Mouse (Mus musculus) neural tube, embryonic 13.5 days (tissue): ENCODE measurements around the gene Rgs9. TPM values are rescaled to one million over a fixed set of nuclear protein-coding genes. Genes with fewer than 3 reads are reported as not detected.

Experiments used
- ATAC-seq: fragments of 200-750 bp; cut with Nextera tagmentation; 2 replicates; pipeline ENCODE4 v1.8.0; 2017; ENCODE audit warnings: low read depth, mild to moderate bottlenecking, moderate TSS enrichment, moderate library complexity
- H3K27ac ChIP-seq: fragments of 300-500 bp; sonication (generic); replicated peaks from 2 replicates; pipeline ENCODE4 v1.5.1; 2015; ENCODE audit warnings: moderate library complexity, mild to moderate bottlenecking, inconsistent platforms
- H3K27me3 ChIP-seq: fragments of 300-500 bp; sonication (generic); 2 replicates; pipeline ENCODE4 v1.6.1; 2015; ENCODE audit warnings: mild to moderate bottlenecking, inconsistent platforms
- H3K36me3 ChIP-seq: fragments of 300-500 bp; sonication (generic); 2 replicates; pipeline ENCODE4 v1.6.1; 2015; ENCODE audit warnings: mild to moderate bottlenecking, inconsistent platforms
- H3K4me1 ChIP-seq: fragments of 300-500 bp; sonication (generic); replicated peaks from 2 replicates; pipeline ENCODE4 v1.6.1; 2015; ENCODE audit warnings: inconsistent platforms
- H3K4me2 ChIP-seq: fragments of 300-500 bp; sonication (generic); 2 replicates; pipeline ENCODE4 v1.6.1; 2015; ENCODE audit warnings: inconsistent platforms, mild to moderate bottlenecking, moderate library complexity
- H3K4me3 ChIP-seq: fragments of 300-500 bp; sonication (generic); 2 replicates; pipeline ENCODE4 v1.5.1; 2015; ENCODE audit warnings: mild to moderate bottlenecking, inconsistent platforms
- H3K9ac ChIP-seq: fragments of 300-500 bp; sonication (generic); 2 replicates; pipeline ENCODE4 v1.6.1; 2015; ENCODE audit warnings: moderate library complexity, mild to moderate bottlenecking, inconsistent platforms
- H3K9me3 ChIP-seq: fragments of 300-500 bp; sonication (generic); 2 replicates; pipeline ENCODE4 v1.6.1; 2016; ENCODE audit warnings: inconsistent platforms
- WGBS: fragments of 180-500 bp; shearing (Covaris S2); methylation state at CpG from one replicate; pipeline ENCODE4 v1.1.7; 2015; 5-methylcytosine and 5-hydroxymethylcytosine counted together
- polyA plus RNA-seq: library from polyadenylated mRNA; unstranded; fragments of >200 nt; fragmentation: Nextera tagmentation; extraction: Ambion mirVana; gene quantifications from 2 replicates; pipeline ENCODE4 v1.2.1, GENCODE M21; 2015

Gene Rgs9
- polyA plus RNA-seq, 1 experiment from 2014 or later: 4.4 TPM

DNA sequence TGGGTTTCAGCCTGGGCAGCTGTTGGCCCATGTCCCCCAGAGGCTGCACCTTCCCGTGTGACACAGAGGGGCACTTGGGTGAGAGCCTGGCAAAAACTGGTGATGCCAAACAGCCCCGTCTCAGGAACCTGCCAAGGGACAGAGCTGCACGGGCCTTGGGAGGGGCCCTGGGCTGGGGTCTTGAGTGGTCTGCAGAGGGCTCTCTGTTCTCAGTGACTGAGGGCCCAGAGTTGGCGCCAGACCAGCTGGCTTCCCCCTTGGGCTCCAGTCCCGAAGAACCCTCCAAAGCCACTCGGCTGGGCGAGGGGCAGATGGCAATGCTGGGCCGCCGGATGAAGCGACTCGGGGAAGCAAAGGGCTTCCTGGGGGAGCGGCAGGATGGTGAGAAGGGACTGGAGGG, 70.8 kb downstream of the Rgs9 start:
- no peak; the same call in 1 of the 2 replicates for ATAC-seq

DNA sequence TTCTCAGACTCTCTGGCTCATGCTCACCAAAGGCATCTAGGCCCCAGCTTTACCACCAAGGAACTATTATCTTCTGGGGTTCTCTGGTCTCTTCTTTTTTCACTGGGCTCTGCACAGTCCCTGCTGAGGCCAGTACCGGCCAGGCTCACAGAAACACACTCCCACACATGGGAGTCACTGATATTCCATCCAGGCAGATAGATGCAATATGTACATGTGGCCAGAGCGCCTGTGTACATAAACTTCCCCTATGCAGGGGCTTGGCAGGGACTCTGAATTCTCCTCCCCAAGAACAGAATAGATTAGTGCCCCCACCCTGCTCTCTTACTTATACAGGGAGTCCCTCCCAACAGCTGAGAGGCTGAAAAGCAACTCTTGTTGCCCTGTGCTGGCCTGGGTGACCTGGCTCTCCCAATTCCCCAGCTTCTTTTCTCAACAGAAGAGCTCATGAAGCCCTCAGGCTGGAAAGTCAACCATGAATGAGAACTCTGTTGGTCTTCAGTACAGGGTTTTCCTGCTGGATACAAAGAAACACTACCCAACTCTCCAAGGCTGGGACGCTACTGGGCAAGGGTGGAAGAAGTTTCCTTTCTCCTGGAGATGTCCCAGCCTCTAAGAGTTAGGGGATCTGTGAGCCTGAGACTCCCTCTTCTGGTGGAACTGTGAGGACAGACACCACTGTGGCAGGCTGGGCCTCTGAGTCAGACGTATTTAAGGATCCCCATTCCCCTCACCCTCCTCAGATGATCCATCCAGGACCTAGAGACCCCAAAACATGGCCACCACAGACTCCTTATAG, 76.5 kb downstream of the Rgs9 start:
- Histone ChIP-seq H3K9ac (no peak overlapping the region), H3K27ac (no peak overlapping the region), H3K4me3 (no peak overlapping the region), H3K4me2 (no peak overlapping the region), H3K4me1 (peaks cover 14% of the 10 kb centered on the region), H3K36me3 (no peaks in the 10 kb centered on the region), H3K27me3 (no peaks in the 10 kb centered on the region), H3K9me3 (no peaks in the 10 kb centered on the region)
- peak; percentile 43; the same call in 1 of the 2 replicates for ATAC-seq
- WGBS: 43% methylated on average over 4 of the region's 4 CpGs

More for the DNA sequence above, 70.8 kb downstream of the Rgs9 start:
- no peaks in the 10 kb centered on the region for H3K9me3 ChIP-seq
- no peak overlapping the region for H3K9ac ChIP-seq
- no peaks in the 10 kb centered on the region for H3K27me3 ChIP-seq
- 88% methylated on average over 12 of the region's 12 CpGs for WGBS
- no peak overlapping the region for H3K4me2 ChIP-seq
- no peak overlapping the region for H3K27ac ChIP-seq
- H3K4me3 ChIP-seq: no peak overlapping the region
- H3K36me3 ChIP-seq: no peaks in the 10 kb centered on the region
- H3K4me1 ChIP-seq: no peaks in the 10 kb centered on the region

DNA sequence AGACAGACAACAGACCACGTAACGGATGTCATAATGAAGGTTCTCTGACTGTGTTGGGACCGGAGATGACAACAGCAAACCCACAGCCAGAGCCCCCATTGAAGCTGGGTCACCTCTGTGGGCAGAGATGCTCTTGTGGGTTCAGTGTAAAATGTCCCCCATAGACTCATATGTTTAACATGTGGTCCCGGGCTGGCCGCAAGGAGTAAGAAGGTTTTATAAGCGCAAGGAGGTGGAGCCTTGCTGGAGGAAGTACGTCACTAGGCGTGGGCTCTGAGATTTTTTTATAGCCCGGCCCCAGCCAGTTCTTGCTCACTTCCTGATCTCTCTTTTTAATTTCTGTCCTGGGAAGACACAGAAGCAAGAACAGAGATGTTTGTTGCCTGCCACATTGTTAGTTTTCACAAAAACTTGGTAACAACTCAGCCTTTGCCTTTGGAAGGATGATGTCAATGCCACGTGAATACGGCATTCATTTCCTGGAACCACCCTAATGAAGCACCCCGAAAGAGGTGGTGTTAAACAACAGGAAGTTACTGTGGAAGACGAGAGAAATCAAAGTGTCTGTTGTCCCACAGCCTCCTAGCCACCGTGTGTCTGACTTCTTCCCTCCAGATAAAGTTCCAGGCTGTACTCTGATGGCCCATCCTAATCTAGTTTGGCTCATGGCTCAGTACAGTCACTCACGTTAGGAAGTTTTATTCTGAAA, 79.1 kb downstream of the Rgs9 start:
- H3K27ac ChIP-seq: peak overlapping the region; percentile 23; the same call in 1 of the 2 replicates
- H3K9ac ChIP-seq: no peak overlapping the region
- no peaks in the 10 kb centered on the region for H3K36me3 ChIP-seq
- H3K4me3 ChIP-seq: no peak overlapping the region
- peak; percentile 24; the same call in 1 of the 2 replicates for ATAC-seq
- no peaks in the 10 kb centered on the region for H3K9me3 ChIP-seq
- 78% methylated on average over 15 of the region's 15 CpGs for WGBS
- no peak overlapping the region for H3K4me2 ChIP-seq
- H3K27me3 ChIP-seq: no peaks in the 10 kb centered on the region
- H3K4me1 ChIP-seq: peaks cover 14% of the 10 kb centered on the region

DNA sequence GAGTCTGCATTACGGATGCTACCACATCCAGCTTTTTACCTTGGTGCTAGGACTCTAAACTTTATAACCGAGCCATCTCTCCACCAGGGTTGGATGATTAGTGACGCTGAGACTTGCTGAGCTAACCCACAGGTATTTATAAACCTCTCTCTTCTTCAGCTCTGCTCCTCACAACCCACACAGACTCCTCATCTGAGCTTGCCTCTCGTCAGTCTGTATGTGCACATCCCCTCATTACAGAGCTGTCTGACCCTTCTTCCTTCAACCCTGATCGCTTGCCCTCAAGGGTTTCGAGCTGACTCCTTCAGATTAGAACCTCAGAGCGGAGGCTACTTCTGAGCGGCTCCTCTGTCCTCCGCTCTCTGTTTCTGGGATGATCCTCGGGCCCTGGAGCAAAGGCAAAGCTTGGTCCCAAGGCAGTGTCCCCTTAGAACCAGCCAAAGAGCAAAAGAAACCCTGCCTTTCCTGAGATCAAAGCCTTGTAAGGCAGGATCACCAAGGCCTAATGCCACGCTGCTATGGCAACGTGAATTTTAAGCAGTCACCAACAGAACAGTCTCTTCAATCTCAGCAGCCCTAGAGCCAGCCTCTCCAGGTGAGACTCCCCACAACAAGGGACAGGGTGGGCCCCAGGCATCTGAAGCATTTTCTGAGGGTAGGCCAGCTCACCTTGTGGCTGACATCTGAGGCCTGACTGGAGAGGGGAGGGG, 79.9 kb downstream of the Rgs9 start:
- peak; percentile 52; the same call in 1 of the 2 replicates for ATAC-seq
- H3K9ac ChIP-seq: no peak overlapping the region; the same call in 1 of the 2 replicates
- H3K27me3 ChIP-seq: no peaks in the 10 kb centered on the region
- H3K27ac ChIP-seq: peak overlapping the region; percentile 23; the same call in 1 of the 2 replicates
- peaks cover 14% of the 10 kb centered on the region for H3K4me1 ChIP-seq
- 41% methylated on average over 12 of the region's 12 CpGs for WGBS
- H3K4me2 ChIP-seq: no peak overlapping the region
- H3K36me3 ChIP-seq: no peaks in the 10 kb centered on the region
- H3K9me3 ChIP-seq: no peaks in the 10 kb centered on the region
- no peak overlapping the region for H3K4me3 ChIP-seq

- Histone ChIP-seq H3K27ac (no peak overlapping the region), H3K9me3 (no peaks in the 10 kb centered on the region), H3K27me3 (no peaks in the 10 kb centered on the region), H3K4me3 (no peak overlapping the region), H3K9ac (no peak overlapping the region), H3K36me3 (no peaks in the 10 kb centered on the region), H3K4me2 (0 out of 2 replicates have a peak overlapping the region, but pooled peaks have one; percentile 14), H3K4me1 (peaks cover 28% of the 10 kb centered on the region)
- peak; percentile 53; the same call in 1 of the 2 replicates for ATAC-seq
- WGBS: 7% methylated on average over 11 of the region's 11 CpGs
These were observed 87.2 kb downstream of the Rgs9 start for GRCm38 (mm10) chr11:109210772-109211171.

DNA sequence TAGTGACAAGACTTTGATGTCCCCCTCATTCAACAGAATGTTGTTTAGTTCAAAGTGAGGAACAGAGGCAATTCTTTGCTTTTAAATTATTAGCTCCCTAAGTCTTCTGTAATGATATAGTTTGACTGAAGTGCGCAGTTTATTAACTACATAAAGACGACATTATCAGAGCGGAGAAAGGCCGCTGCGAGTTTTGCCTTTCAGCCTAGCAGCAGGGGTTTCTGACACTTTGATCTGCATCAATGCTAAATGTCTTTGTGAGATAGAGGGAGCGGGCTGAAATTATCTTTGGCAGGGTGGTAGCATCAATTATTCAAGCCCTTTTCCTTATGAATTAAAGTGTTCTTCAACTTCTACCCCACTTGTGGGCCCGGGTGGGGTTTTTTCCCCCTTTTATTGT, 87.6 kb downstream of the Rgs9 start:
- H3K4me3 ChIP-seq: no peak overlapping the region
- H3K27me3 ChIP-seq: no peaks in the 10 kb centered on the region
- H3K9ac ChIP-seq: no peak overlapping the region
- no peaks in the 10 kb centered on the region for H3K36me3 ChIP-seq
- no peaks in the 10 kb centered on the region for H3K9me3 ChIP-seq
- peaks cover 28% of the 10 kb centered on the region for H3K4me1 ChIP-seq
- 10% methylated on average over 7 of the region's 7 CpGs for WGBS
- no peak overlapping the region for H3K27ac ChIP-seq
- no peak for ATAC-seq
- H3K4me2 ChIP-seq: 0 out of 2 replicates have a peak overlapping the region, but pooled peaks have one; percentile 14

DNA sequence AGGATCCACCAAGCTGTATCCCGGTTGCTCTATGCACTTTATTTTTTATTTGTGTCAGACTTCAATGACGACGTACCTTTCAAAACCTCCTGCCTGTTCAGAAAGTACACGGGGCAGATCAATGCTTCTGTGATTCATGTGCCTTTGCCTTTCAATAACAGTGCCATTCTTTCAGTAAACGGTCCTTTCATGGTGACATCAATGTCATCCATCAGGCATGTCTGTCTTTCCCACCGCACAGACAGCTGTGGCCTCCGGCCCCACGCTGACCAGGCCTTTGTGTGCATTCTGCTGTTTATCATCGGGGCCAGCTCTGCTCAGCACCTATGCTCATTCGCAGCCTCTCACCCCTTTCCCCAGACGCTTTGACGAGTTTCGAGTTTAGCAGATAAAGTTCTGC, 91.2 kb downstream of the Rgs9 start:
- H3K4me2 ChIP-seq: no peak overlapping the region
- no peak overlapping the region for H3K27ac ChIP-seq
- H3K27me3 ChIP-seq: no peaks in the 10 kb centered on the region
- H3K4me1 ChIP-seq: peaks cover 28% of the 10 kb centered on the region
- H3K9ac ChIP-seq: no peak overlapping the region
- no peaks in the 10 kb centered on the region for H3K36me3 ChIP-seq
- no peak overlapping the region for H3K4me3 ChIP-seq
- ATAC-seq: no peak
- 6% methylated on average over 13 of the region's 13 CpGs for WGBS
- H3K9me3 ChIP-seq: no peaks in the 10 kb centered on the region

GRCm38 (mm10) chr11:109206028-109206427, 91.9 kb downstream of the Rgs9 start:
- no peaks in the 10 kb centered on the region for H3K27me3 ChIP-seq
- no peak for ATAC-seq
- peaks cover 28% of the 10 kb centered on the region for H3K4me1 ChIP-seq
- no peaks in the 10 kb centered on the region for H3K36me3 ChIP-seq
- H3K4me3 ChIP-seq: no peak overlapping the region
- H3K9ac ChIP-seq: no peak overlapping the region
- 53% methylated on average over 1 of the region's 1 CpGs for WGBS
- H3K27ac ChIP-seq: no peak overlapping the region
- H3K4me2 ChIP-seq: no peak overlapping the region
- H3K9me3 ChIP-seq: no peaks in the 10 kb centered on the region

- 22% methylated on average over 8 of the region's 8 CpGs for WGBS
- H3K4me3 ChIP-seq: no peak overlapping the region
- H3K4me2 ChIP-seq: no peak overlapping the region
- H3K27me3 ChIP-seq: no peaks in the 10 kb centered on the region
- H3K9me3 ChIP-seq: no peaks in the 10 kb centered on the region
- H3K36me3 ChIP-seq: no peaks in the 10 kb centered on the region
- no peak overlapping the region for H3K9ac ChIP-seq
- ATAC-seq: 0 out of 2 replicates have a peak, but pooled peaks have one; percentile 23
- peaks cover 15% of the 10 kb centered on the region for H3K4me1 ChIP-seq
- 0 out of 2 replicates have a peak overlapping the region, but pooled peaks have one; percentile 30 for H3K27ac ChIP-seq
These were observed 98.2 kb downstream of the Rgs9 start for GRCm38 (mm10) chr11:109199612-109200293.

DNA sequence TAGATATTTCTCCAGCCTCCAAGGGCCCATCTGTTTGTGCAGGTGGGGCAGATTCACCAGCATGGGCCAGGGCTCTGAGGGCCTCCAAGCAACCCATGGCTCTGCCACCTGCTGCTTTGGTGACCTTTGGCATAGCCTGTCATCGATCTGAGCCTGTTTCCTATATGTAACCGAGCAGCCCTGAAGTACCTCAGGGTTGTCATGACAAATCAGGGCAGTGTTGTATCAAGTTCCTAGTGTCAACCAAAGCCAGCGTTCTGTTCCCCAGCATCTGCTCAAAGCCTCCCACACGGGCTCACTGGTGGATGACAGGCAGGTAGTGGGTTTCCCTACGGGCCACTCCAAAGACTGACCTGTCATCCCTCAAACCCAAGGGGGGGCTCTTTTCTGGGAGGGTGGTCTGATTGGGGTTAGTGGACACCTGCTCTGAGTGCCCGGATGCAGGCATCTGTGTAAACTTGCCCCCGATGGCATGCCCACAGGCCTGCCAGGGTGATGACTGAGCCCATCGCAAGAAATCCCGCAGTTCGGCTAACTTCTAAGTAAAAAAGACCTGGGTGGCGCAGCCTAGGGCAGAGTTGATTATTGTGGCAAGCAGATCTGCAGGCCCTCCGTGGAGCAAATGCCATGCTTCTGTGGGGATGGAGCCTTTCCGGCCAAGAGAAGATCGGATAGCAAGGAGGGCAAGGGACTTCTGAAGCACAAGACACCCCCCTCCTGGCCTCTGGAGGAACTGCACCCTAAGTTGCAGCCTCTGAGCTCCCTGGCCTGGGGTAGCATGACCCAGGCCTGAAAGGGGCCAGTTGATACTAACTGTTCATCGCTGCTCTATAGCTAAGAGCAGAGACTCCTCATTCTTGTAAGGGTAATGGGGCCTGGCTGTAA, 105.0 kb downstream of the Rgs9 start:
- H3K9ac ChIP-seq: no peak overlapping the region
- H3K4me2 ChIP-seq: no peak overlapping the region
- no peaks in the 10 kb centered on the region for H3K36me3 ChIP-seq
- H3K4me3 ChIP-seq: no peak overlapping the region
- H3K4me1 ChIP-seq: no peaks in the 10 kb centered on the region
- peak; percentile 43; the same call in 1 of the 2 replicates for ATAC-seq
- H3K27me3 ChIP-seq: no peaks in the 10 kb centered on the region
- WGBS: 39% methylated on average over 15 of the region's 15 CpGs
- H3K27ac ChIP-seq: no peak overlapping the region
- no peaks in the 10 kb centered on the region for H3K9me3 ChIP-seq

GRCm38 (mm10) chr11:109188235-109188634, 109.7 kb downstream of the Rgs9 start:
- no peak for ATAC-seq
- no peak overlapping the region for H3K4me3 ChIP-seq
- no peak overlapping the region for H3K27ac ChIP-seq
- no peak overlapping the region for H3K4me2 ChIP-seq
- no peak overlapping the region for H3K9ac ChIP-seq
- no peaks in the 10 kb centered on the region for H3K9me3 ChIP-seq
- no peaks in the 10 kb centered on the region for H3K4me1 ChIP-seq
- 92% methylated on average over 5 of the region's 5 CpGs for WGBS
- H3K27me3 ChIP-seq: no peaks in the 10 kb centered on the region
- no peaks in the 10 kb centered on the region for H3K36me3 ChIP-seq
